Mouse (Mus musculus) large intestine, adult 2 months (tissue): ENCODE results near the gene Il33. TPM values are rescaled to one million over a fixed set of nuclear protein-coding genes. Genes with fewer than 3 reads are reported as not detected.

ENCODE experiments used
- DNase-seq: peaks from one replicate; pipeline ENCODE4 v3.0.0-alpha.2; 2012; ENCODE audit warnings: low read depth, low spot score
- WGBS: fragments of 180-500 bp; shearing (Covaris S2); methylation state at CpG from one replicate; pipeline ENCODE4 v1.1.7; 2018; 5-methylcytosine and 5-hydroxymethylcytosine counted together
- polyA plus RNA-seq: library from polyadenylated mRNA; depleted of rRNA; stranded (reverse); fragments of >200 nt; gene quantifications from 2 replicates; pipeline ENCODE4 v1.2.3, GENCODE M21; 2012; rRNA removed

Il33 gene
- polyA plus RNA-seq = 5.5 and 9.1 TPM in 2 replicates

DNA sequence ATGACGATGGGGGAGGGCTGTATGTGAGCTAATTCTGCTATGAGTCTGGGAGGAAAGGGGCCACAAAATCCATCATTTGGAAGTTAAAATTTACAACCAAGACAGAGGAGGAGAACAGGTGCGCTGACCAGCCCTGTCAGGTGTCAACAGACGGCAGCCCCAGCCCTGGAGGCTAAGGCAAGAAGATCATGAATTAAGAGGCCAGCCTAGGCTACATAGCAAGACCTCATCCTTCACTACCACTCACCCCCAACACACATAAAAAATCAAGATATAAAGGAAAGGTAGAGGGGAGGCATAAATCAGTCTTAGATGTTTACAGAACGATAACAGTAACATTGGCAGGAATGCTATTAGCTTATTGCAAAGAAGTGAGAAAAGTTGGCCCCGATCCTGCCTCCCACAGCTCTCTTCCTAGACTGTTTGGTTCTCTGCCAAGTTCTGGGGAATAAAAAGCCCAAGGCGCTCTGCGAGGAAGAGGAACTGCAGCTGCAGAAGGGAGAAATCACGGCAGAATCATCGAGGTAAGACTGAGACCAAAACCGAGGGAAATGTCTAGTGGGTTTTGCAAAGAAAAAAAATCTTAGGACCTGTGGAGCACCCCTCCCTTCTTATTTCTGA, at the start of gene Il33:
Gene Il33 (plus strand): TSS at position 477 of the 621 bp plus-strand sequence.
- 9% methylated on average over 10 of the region's 10 CpGs for WGBS
- no peak for DNase-seq

GRCm38 (mm10) chr19:29877422-29878291, 47.3 kb upstream of the Il33 start:
- WGBS = 72% methylated on average over 10 of the region's 10 CpGs
- no peak for DNase-seq

GRCm38 (mm10) chr19:29878896-29879504, 45.9 kb upstream of the Il33 start:
- DNase-seq = no peak
- WGBS = 40% methylated on average over 8 of the region's 8 CpGs

GRCm38 (mm10) chr19:29880918-29881317, 44.0 kb upstream of the Il33 start:
- 86% methylated on average over 4 of the region's 4 CpGs for WGBS
- no peak for DNase-seq

DNA sequence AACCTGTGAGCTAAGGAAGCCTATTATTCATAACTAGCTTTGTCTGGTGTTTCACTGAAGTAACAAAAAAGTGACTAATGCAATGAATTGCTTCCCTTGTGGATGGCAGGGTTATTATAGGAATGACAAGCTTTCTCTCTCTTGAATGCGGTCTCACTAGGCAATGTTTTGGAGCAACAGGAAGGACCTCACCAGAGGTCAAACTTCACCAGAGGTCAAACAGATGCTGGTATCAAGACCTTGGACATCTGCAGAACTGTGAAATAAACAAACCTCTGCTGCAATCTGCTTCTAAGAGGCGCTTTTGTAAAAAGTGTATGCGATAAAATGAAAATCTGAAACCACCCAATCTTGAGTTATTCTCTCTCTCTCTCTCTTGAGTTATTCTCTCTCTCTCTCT, 42.2 kb upstream of the Il33 start:
- no peak for DNase-seq
- 81% methylated on average over 3 of the region's 3 CpGs for whole genome bisulfite sequencing

DNA sequence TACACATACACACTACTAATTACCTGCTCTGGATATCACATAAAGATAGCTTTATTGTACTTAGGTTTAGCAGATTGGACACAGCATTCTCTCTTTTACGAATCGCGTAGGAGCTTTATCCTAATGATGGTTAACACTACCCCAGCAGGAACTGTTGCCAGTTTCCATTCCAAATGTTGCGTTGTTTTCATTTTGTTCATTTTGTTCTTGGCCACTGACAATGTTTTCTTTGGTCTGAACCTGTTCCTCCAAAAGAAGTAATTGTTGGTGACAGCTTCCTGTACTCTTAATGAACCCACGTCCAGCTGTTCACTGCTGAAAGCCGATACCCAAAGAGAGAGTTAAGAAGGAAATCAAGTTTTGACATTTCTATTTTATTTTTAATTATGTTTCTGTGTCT, 39.4 kb upstream of the Il33 start:
- DNase-seq = no peak
- 89% methylated on average over 6 of the region's 6 CpGs for WGBS

DNA sequence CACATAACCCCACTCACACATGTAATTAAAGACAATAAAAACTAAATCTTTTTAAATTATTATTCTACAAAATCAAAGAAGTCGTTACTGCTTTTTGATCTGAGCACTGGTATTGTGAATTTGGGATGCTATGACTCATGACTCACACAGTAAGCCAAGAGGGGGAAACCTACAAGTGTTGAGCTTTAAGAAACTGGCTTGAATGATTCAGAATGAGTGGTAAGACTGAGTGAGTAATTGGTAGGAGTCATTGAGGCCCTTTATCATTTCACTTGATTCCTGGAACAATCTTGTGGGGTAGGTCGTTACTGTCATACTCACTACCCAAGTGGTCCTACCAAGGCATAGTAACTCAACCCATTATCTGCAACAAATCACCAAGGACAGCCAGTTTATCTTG, 37.4 kb upstream of the Il33 start:
- DNase-seq = no peak
- WGBS = 80% methylated on average over 2 of the region's 2 CpGs

DNA sequence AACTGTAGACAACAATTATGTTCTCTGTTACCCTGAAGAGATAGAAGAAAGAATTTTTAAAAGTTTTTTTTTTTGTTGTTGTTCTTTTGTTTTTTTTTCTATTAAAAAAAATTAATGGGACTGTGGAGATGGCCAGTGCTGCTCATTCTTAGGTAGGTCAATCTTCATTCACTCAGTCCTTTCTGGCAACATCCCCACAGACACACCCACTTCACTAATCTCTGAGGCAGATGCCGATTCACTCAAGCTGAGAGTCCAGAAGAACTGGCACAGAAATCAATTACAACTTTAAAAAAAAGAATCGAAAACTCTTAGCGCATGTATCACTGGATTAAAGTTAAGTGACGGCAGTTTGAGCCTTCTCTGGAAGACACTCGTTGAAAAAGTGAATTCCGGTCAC, 36.0 kb upstream of the Il33 start:
- 80% methylated on average over 6 of the region's 6 CpGs for WGBS

GRCm38 (mm10) chr19:29891981-29892380, 32.9 kb upstream of the Il33 start:
- DNase-seq = no peak
- WGBS = 70% methylated on average over 4 of the region's 4 CpGs

More for the DNA sequence above, 36.0 kb upstream of the Il33 start:
- DNase-seq = no peak

GRCm38 (mm10) chr19:29892786-29893185, 32.1 kb upstream of the Il33 start:
- no peak for DNase-seq
- WGBS = 36% methylated on average over 6 of the region's 6 CpGs

DNA sequence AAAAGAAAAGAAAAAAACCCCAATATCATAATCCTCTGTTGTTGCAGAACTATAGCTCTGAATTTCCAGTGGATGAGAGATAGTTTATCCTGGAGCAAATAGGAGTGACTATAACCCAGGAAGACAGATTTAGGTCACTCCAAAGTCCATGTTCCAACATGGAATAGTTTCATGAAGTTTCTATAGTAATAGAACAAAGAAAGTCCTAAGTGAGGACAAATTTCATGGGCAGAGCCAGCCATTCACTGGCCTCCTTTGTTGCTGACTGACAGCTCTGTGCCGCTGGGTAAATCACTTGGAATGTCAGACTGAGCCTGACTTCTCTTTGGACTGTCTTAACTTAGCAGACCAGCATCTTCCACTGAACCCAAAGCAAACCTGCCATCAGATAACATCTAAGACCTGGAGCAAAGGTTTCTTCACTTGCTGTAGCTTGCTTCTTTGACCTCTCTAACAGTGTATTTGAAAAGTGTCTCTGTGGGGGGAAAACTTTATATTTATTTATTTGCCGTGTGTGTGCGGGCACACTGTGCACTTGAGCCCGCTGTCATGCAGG, 31.1 kb upstream of the Il33 start:
- WGBS = 86% methylated on average over 4 of the region's 4 CpGs
- no peak for DNase-seq

- no peak for DNase-seq
- WGBS = 87% methylated on average over 12 of the region's 12 CpGs
Observed at GRCm38 (mm10) chr19:29894381-29894780, 30.5 kb upstream of the Il33 start.

- WGBS = 90% methylated on average over 7 of the region's 7 CpGs
- DNase-seq = no peak
Observed at GRCm38 (mm10) chr19:29895047-29895446, 29.9 kb upstream of the Il33 start.

DNA sequence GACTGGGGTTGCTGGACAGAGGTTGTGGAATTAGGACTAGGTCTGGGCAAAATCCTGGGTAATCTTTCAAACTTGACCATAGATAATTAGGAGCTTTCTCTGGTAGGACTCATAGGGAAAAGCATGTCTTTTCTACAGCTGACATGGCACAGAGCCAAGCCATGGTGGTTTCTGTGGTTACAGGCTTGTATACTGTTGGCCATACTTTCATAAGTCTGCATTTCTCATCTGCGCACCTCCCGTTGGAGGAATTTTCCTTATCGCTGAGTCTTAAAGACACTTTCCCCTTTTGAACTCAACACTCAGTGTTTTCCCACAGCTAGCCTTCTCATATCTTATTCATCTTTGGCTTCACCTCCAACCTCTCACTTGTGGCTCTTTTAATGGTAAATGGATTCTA, 24.6 kb upstream of the Il33 start:
- DNase-seq = no peak
- WGBS = 84% methylated on average over 3 of the region's 3 CpGs

- DNase-seq = no peak
- WGBS = 76% methylated on average over 4 of the region's 4 CpGs
Observed at GRCm38 (mm10) chr19:29902343-29903070, 22.4 kb upstream of the Il33 start.

- WGBS = 23% methylated on average over 1 of the region's 1 CpGs
- no peak for DNase-seq
Observed at GRCm38 (mm10) chr19:29905896-29906295, 19.0 kb upstream of the Il33 start.

GRCm38 (mm10) chr19:29909166-29909565, 15.7 kb upstream of the Il33 start:
- 65% methylated on average over 1 of the region's 1 CpGs for WGBS
- no peak for DNase-seq

DNA sequence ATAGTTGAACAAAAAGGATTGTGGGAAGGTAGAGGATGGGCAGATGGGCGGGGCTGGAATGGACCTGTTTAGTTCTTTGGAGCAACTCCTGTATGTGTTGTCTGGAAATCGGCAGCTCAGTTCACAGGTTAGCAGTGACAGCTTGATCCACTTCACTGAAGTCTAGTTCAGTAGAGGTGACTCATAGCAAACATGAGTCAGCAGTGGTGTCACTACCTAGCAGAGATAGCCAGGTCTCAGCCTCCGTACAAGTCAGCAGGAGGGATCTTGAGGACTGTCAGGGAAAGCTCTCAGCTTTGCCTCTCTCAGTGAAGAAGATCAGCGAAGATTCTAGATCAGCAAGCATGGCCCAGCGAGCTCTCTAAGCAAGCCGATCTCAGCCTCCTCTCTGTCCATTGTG, 13.0 kb upstream of the Il33 start:
- no peak for DNase-seq
- WGBS = 76% methylated on average over 6 of the region's 6 CpGs

GRCm38 (mm10) chr19:29917421-29917820, 7.5 kb upstream of the Il33 start:
- WGBS = 82% methylated on average over 5 of the region's 5 CpGs
- DNase-seq = no peak
